Mouse (Mus musculus) ES-E14 (cell line): ENCODE results near the gene Olfr619. TPM values are rescaled to one million over a fixed set of nuclear protein-coding genes. Genes with fewer than 3 reads are reported as not detected.

Source experiments
- DNase-seq: peaks from one replicate; pipeline ENCODE4 v3.0.0-alpha.2; 2013; ENCODE audit warnings: low read depth, low spot score
- H3K27ac ChIP-seq: 2 replicates; pipeline ENCODE4 v1.5.1; 2012; ENCODE audit warnings: low read depth, mild to moderate bottlenecking, low read length, moderate library complexity, mixed read lengths; ENCODE audit not compliant: poor library complexity, insufficient read depth, severe bottlenecking
- H3K36me3 ChIP-seq: 2 replicates; pipeline ENCODE4 v1.6.1; 2012; ENCODE audit warnings: mild to moderate bottlenecking, low read length, moderate library complexity, mixed read lengths; ENCODE audit not compliant: control insufficient read depth, poor library complexity, insufficient read depth, severe bottlenecking
- H3K4me1 ChIP-seq, 2 experiments: fragments of 150-350 bp in 1 of 2; sonication (generic) in 1 of 2; 2 replicates each; pipeline ENCODE4 v1.6.1; 2012; ENCODE audit warnings: low read length in 2 of 2, mild to moderate bottlenecking in 1 of 2, mixed read lengths in 1 of 2; ENCODE audit not compliant: control insufficient read depth in 2 of 2, insufficient read depth in 2 of 2, poor library complexity in 1 of 2
- H3K4me3 ChIP-seq, 2 experiments: fragments of 150-350 bp in 1 of 2; sonication (generic) in 1 of 2; 2 replicates each; pipeline ENCODE4 v1.5.1; 2012; ENCODE audit warnings: low read length in 2 of 2, low read depth in 1 of 2, mild to moderate bottlenecking in 1 of 2, mixed read lengths in 1 of 2; ENCODE audit not compliant: insufficient read depth in 1 of 2, poor library complexity in 1 of 2, severe bottlenecking in 1 of 2
- H3K9ac ChIP-seq: 2 replicates; pipeline ENCODE4 v1.6.1; 2012; ENCODE audit warnings: low read depth, mild to moderate bottlenecking, low read length, mixed read lengths; ENCODE audit not compliant: poor library complexity, insufficient read depth, severe bottlenecking
- H3K9me3 ChIP-seq: fragments of 150-350 bp; sonication (generic); 2 replicates; pipeline ENCODE4 v1.6.1; 2012; ENCODE audit warnings: low read depth, mild to moderate bottlenecking, low read length; ENCODE audit not compliant: control insufficient read depth, insufficient read depth
- CHD2 ChIP-seq: IDR thresholded peaks from 2 replicates; pipeline ENCODE4 v1.6.1; 2014; ENCODE audit warnings: mild to moderate bottlenecking, low read depth, low read length, inconsistent platforms
- HCFC1 ChIP-seq: IDR thresholded peaks from 2 replicates; pipeline ENCODE4 v1.6.1; 2012; ENCODE audit warnings: low read length, inconsistent platforms, borderline replicate concordance; ENCODE audit not compliant: insufficient read depth
- MAFK ChIP-seq: IDR thresholded peaks from 2 replicates; pipeline ENCODE4 v1.6.1; 2014; ENCODE audit warnings: mild to moderate bottlenecking, low read depth, low read length, inconsistent platforms; ENCODE audit not compliant: insufficient read depth
- ZC3H11A ChIP-seq: IDR thresholded peaks from 2 replicates; pipeline ENCODE4 v1.6.1; 2012; ENCODE audit warnings: low read depth, mild to moderate bottlenecking, inconsistent platforms, low read length, borderline replicate concordance
- ZNF384 ChIP-seq: IDR thresholded peaks from 2 replicates; pipeline ENCODE4 v1.6.1; 2012; ENCODE audit warnings: low read depth, low read length, inconsistent platforms
- in situ Hi-C, 2 experiments: fragments of 600-800 bp; cut with MboI; formaldehyde crosslinking; loops; one replicate each; pipeline ENCODE4 v1.15.1; 2025; ENCODE audit warnings: low sequenced_read_pairs in 2 of 2, inconsistent platforms in 1 of 2; ENCODE audit not compliant: unreplicated experiment in 2 of 2
- total RNA-seq: library from RNA; depleted of rRNA; stranded (reverse); fragments of 300-350 nt; gene quantifications from 2 replicates; pipeline ENCODE4 v1.2.3, GENCODE M21; 2012

Gene Olfr619
- total RNA-seq, 1 experiment, result not detected

DNA sequence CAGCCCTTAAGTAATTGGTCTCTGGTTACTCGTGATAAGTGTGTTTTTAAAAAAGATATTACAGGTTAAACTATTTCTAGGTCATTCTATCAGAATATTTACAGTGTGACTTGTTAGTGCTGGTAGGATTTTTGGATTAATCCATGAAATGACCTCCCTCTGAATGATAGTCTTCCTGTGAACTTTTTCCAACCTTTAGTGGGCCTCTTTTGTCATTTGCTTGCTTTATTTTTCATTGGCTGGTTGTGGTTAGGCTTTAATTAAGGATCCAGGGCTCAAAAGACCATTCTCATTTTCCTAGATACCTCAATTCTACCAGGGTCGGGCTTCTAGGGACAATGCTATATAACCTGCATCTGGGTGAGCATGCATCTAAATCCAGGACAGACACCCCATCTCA lies 10.6 kb upstream of the Olfr619 start, which contains the start of gene Olfr618:
Gene Olfr618, plus strand, starts transcription at position 301 of the 400 bp plus-strand sequence.
- H3K9me3 ChIP-seq, result no peaks in the 10 kb centered on the region
- DNase-seq, result no peak
- H3K9ac ChIP-seq, result no peak within 1 kb of the TSS
- in situ Hi-C loops, result no loop called here
- no peaks in the 10 kb centered on the region for H3K4me1 ChIP-seq
- H3K36me3 ChIP-seq, result no peaks in the 10 kb centered on the region
- no peak for TF ChIP-seq ZC3H11A
- TF ChIP-seq HCFC1, result no peak
- TF ChIP-seq MAFK, result no peak
- TF ChIP-seq CHD2, result no peak
- no peak for TF ChIP-seq ZNF384
- no peak within 1 kb of the TSS for H3K4me3 ChIP-seq
- H3K27ac ChIP-seq, result no peak within 1 kb of the TSS

DNA sequence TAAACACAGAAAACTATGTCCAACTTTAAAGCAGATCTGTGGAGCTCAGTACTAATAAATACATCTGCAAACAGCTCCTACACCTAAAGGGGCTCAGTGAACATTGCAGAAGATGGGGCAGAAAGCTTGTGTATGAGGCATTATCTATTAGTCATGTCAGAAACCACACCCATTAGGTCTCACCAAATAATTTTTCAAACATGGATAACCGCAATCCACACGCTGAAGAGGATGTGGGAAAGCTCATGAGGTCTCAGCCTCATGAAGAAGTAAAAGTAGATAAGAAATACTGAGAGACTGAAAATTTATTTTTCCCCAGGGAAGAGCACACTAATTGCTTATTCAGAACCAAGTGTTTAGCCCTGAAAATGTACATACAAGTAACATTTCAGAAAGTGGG lies 7.0 kb downstream of the Olfr619 start:
- no peak overlapping the region for H3K27ac ChIP-seq
- H3K4me1 ChIP-seq, result no peaks in the 10 kb centered on the region
- no peaks in the 10 kb centered on the region for H3K9me3 ChIP-seq
- TF ChIP-seq ZC3H11A, result no peak
- H3K9ac ChIP-seq, result no peak overlapping the region
- DNase-seq, result no peak
- H3K4me3 ChIP-seq, result no peak overlapping the region
- in situ Hi-C loops, result no loop called here
- no peaks in the 10 kb centered on the region for H3K36me3 ChIP-seq

DNA sequence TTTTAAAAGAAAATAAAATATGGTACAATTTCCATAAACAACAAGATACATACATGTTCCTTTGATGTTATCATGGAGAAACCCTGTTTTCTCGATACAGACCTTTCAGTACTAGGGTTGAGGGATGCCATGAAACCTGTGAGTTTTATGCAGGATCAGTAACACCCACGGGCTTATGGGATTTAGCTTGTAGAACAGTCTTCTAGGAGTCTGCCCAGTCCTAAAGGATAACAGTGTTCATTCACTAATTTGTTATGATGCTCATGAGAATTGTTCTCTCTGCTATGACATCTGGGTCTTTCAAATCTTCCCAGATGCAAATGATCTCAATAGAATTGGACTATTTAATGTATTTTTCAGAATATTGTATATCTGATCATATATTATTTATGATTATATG lies 12.1 kb downstream of the Olfr619 start, which contains the start of gene Olfr620:
Gene Olfr620, minus strand, starts transcription at position 101 of the 400 bp plus-strand sequence.
- Histone ChIP-seq H3K4me3 (no peak within 1 kb of the TSS), H3K9ac (no peak within 1 kb of the TSS), H3K4me1 (no peaks in the 10 kb centered on the region), H3K27ac (no peak within 1 kb of the TSS), H3K9me3 (no peaks in the 10 kb centered on the region), H3K36me3 (no peaks in the 10 kb centered on the region)
- in situ Hi-C loops, result no loop called here
- DNase-seq, result no peak
- no peak for TF ChIP-seq CHD2
- no peak for TF ChIP-seq MAFK
- no peak for TF ChIP-seq ZC3H11A
- TF ChIP-seq ZNF384, result no peak
- TF ChIP-seq HCFC1, result no peak

DNA sequence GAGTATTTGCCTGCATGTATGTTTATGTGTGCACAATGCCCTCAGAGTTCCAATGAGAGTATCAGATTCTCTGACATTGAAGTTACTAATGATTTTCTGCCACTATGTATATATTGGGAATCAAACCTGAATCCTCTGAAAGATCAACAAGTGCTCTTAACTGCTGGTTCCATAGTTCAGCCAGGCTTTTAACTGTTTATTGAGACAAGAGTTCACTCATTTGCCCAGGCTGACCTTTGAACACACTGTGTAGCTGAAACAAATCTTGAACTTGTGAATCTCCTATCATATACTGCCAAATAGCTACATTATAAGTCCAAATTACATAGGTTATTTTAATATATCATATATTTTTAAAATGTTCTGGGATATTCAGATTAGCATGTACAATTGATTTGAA lies 36.4 kb downstream of the Olfr619 start:
- no peaks in the 10 kb centered on the region for H3K9me3 ChIP-seq
- no peaks in the 10 kb centered on the region for H3K36me3 ChIP-seq
- H3K4me3 ChIP-seq, result no peak overlapping the region
- no peaks in the 10 kb centered on the region for H3K4me1 ChIP-seq
- H3K27ac ChIP-seq, result no peak overlapping the region
- DNase-seq, result no peak
- in situ Hi-C loops, result no loop called here
- TF ChIP-seq ZC3H11A, result no peak
- TF ChIP-seq ZNF384, result no peak
- TF ChIP-seq CHD2, result no peak
- TF ChIP-seq HCFC1, result no peak
- TF ChIP-seq MAFK, result no peak
- H3K9ac ChIP-seq, result no peak overlapping the region

DNA sequence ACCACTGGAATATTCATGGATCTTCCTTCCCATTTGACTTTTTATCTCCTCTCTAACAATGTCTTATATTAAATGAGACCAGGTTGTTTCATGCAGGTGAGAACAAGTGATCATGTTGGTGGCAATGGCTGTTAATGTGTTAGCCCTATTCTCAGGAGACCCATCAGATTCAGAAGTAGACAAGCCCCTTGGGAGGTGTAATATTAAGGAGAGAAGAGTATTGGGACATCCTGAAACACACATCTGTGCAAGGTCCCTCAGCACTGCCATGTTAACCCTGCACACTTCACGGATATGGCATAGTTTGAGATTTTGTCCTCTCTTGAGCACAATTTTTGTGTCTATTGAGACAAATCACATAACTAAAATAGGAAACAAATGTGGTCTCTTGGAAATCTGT lies 42.2 kb downstream of the Olfr619 start, which contains the start of gene Olfr622:
Gene Olfr622, minus strand, starts transcription at position 101 of the 400 bp plus-strand sequence.
- TF ChIP-seq ZC3H11A (no peak), ZNF384 (no peak)
- no peak for DNase-seq
- no peaks in the 10 kb centered on the region for H3K9me3 ChIP-seq
- H3K9ac ChIP-seq, result no peak within 1 kb of the TSS
- in situ Hi-C loops, result no loop called here
- no peak within 1 kb of the TSS for H3K27ac ChIP-seq
- no peaks in the 10 kb centered on the region for H3K36me3 ChIP-seq
- H3K4me3 ChIP-seq, result no peak within 1 kb of the TSS
- H3K4me1 ChIP-seq, result no peaks in the 10 kb centered on the region
